Mouse (Mus musculus) limb, embryonic 12.5 days (tissue): Measurements from ENCODE around the gene Nubp1. TPM values are rescaled to one million over a fixed set of nuclear protein-coding genes. Genes with fewer than 3 reads are reported as not detected.

ENCODE experiments used
- ATAC-seq: fragments of 200-750 bp; cut with Nextera tagmentation; 2 replicates; pipeline ENCODE4 v1.8.0; 2017; ENCODE audit warnings: low read depth, moderate TSS enrichment; ENCODE audit not compliant: insufficient number of reproducible peaks, insufficient read depth, low FRiP score, low TSS enrichment
- H3K27ac ChIP-seq: fragments of 300-500 bp; sonication (generic); 2 replicates; pipeline ENCODE4 v1.5.1; 2016; ENCODE audit warnings: mild to moderate bottlenecking, moderate library complexity
- H3K27me3 ChIP-seq: fragments of 300-500 bp; sonication (generic); 2 replicates; pipeline ENCODE4 v1.6.1; 2016; ENCODE audit warnings: mild to moderate bottlenecking, moderate library complexity
- H3K36me3 ChIP-seq: fragments of 300-500 bp; sonication (generic); 2 replicates; pipeline ENCODE4 v1.6.1; 2016; ENCODE audit warnings: mild to moderate bottlenecking, moderate library complexity
- H3K4me1 ChIP-seq: fragments of 300-500 bp; sonication (generic); replicated peaks from 2 replicates; pipeline ENCODE4 v1.6.1; 2016
- H3K4me2 ChIP-seq: fragments of 300-500 bp; sonication (generic); 2 replicates; pipeline ENCODE4 v1.6.1; 2016; ENCODE audit warnings: mild to moderate bottlenecking, moderate library complexity
- H3K4me3 ChIP-seq: fragments of 300-500 bp; sonication (generic); replicated peaks from 2 replicates; pipeline ENCODE4 v1.5.1; 2016; ENCODE audit warnings: mild to moderate bottlenecking
- H3K9ac ChIP-seq: fragments of 300-500 bp; sonication (generic); replicated peaks from 2 replicates; pipeline ENCODE4 v1.6.1; 2016; ENCODE audit warnings: mild to moderate bottlenecking, moderate library complexity
- H3K9me3 ChIP-seq: fragments of 300-500 bp; sonication (generic); 2 replicates; pipeline ENCODE4 v1.6.1; 2016; ENCODE audit warnings: mild to moderate bottlenecking, moderate library complexity
- WGBS: fragments of 180-500 bp; shearing (Covaris S2); methylation state at CpG from one replicate; pipeline ENCODE4 v1.1.7; 2016; 5-methylcytosine and 5-hydroxymethylcytosine counted together
- polyA plus RNA-seq: library from polyadenylated mRNA; unstranded; fragments of >200 nt; fragmentation: Nextera tagmentation; extraction: Ambion mirVana; gene quantifications from 2 replicates; pipeline ENCODE4 v1.2.1, GENCODE M21; 2016

Nubp1 gene
- polyA plus RNA-seq, 1 experiment from 2014 or later, result 82.7 TPM

DNA sequence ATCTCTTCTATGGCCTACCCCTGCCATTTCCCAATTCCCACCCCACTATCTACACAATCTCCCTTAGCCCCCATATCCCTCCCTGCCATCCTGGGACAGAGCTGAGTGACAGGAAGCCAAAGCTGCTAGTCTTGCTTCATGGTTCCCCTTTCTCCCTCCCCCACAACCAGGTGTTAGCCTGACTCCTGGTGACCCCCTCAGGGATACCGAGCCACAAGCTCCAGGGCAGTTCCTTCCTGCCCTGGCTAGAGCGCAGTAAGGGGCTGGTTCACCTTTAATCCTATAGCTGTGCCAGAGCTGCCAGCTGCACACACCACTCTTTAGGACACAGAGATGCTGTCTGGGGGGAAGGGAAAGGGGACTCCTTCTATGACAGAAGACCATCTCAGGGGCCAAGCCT is 36.0 kb downstream of the Nubp1 start:
- Histone ChIP-seq H3K4me2 (peak overlapping the region; percentile 75), H3K4me3 (peak overlapping the region; percentile 56), H3K27ac (peak overlapping the region; percentile 64), H3K27me3 (no peaks in the 10 kb centered on the region), H3K9me3 (no peaks in the 10 kb centered on the region), H3K36me3 (no peaks in the 10 kb centered on the region), H3K9ac (peak overlapping the region; percentile 73), H3K4me1 (peaks cover 18% of the 10 kb centered on the region)
- WGBS, result 40% methylated on average over 2 of the region's 2 CpGs
- 0 out of 2 replicates have a peak, but pooled peaks have one; percentile 22 for ATAC-seq

DNA sequence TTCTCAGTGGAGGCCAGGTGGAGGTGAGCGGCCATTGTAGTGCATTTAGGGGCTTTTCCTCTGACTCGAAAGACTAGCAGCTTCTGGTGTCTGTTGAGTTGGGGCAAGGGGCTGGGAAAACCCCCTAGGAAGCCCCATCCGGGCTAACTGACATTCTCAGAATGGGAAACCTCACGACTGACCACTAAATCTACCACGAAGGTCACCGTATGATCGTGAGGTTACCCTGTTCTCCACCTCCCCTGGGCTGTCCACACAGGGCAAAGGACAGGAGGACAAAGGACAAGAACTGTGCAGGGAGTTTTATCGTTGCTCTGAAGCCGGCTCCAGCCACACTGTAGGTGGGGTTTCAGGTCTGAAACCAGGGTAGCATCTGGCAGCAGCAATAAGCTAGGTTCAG is 37.2 kb downstream of the Nubp1 start:
- H3K4me1 ChIP-seq, result peaks cover 21% of the 10 kb centered on the region
- H3K27me3 ChIP-seq, result no peaks in the 10 kb centered on the region
- 89% methylated on average over 9 of the region's 9 CpGs for WGBS
- no peak overlapping the region for H3K4me3 ChIP-seq
- ATAC-seq, result no peak
- H3K9ac ChIP-seq, result no peak overlapping the region
- H3K4me2 ChIP-seq, result no peak overlapping the region
- no peaks in the 10 kb centered on the region for H3K9me3 ChIP-seq
- H3K27ac ChIP-seq, result no peak overlapping the region
- H3K36me3 ChIP-seq, result no peaks in the 10 kb centered on the region

DNA sequence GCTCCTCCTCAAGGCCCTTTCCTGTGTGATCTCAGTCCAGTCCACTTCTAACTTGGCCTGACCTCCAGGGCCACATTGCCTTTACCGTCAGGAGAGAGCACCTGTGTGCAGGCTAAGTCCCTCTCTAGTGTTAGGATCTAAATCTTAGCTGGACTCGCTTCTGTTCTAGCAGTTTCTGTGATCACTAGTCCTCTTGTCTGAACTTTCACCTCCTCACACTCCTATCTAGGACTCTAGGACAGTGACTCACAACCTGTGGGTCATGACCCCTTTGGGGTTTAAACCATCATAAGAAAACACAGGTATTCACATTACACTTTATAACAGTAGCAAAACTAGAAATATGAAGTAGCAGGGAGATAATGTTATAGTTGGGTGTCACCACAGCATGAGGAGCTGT is 40.2 kb downstream of the Nubp1 start:
- WGBS, result 81% methylated on average over 2 of the region's 2 CpGs
- Histone ChIP-seq H3K4me3 (no peak overlapping the region), H3K36me3 (no peaks in the 10 kb centered on the region), H3K4me1 (peaks cover 25% of the 10 kb centered on the region), H3K27me3 (no peaks in the 10 kb centered on the region), H3K9ac (no peak overlapping the region), H3K27ac (no peak overlapping the region), H3K4me2 (no peak overlapping the region), H3K9me3 (no peaks in the 10 kb centered on the region)
- no peak for ATAC-seq

DNA sequence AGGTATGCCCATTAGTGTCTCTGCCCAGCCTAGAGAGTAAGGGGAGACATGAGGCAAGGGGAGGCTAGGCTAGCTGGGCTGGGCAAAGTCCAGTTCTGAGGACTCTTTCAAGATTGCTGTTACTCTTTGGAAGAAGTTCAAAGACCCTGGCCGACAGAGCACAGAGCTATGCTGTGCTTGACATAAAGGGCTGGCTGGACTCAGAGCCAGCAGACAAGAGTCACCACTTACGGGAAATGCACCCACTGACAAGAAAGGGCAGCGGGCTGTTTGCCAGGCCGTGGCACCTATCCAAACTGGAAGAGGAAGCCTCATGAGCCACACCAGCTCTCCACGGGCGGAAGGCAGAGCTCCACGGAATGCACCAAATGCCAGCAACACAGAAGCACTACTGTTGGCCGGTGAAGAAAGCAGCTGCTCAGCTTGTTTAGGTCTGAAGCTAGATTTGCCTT is 40.7 kb downstream of the Nubp1 start:
- ATAC-seq, result no peak
- WGBS, result 81% methylated on average over 8 of the region's 8 CpGs
- peaks cover 24% of the 10 kb centered on the region for H3K4me1 ChIP-seq
- H3K27ac ChIP-seq, result no peak overlapping the region
- no peaks in the 10 kb centered on the region for H3K9me3 ChIP-seq
- no peaks in the 10 kb centered on the region for H3K36me3 ChIP-seq
- no peaks in the 10 kb centered on the region for H3K27me3 ChIP-seq
- no peak overlapping the region for H3K4me3 ChIP-seq
- no peak overlapping the region for H3K4me2 ChIP-seq
- no peak overlapping the region for H3K9ac ChIP-seq

DNA sequence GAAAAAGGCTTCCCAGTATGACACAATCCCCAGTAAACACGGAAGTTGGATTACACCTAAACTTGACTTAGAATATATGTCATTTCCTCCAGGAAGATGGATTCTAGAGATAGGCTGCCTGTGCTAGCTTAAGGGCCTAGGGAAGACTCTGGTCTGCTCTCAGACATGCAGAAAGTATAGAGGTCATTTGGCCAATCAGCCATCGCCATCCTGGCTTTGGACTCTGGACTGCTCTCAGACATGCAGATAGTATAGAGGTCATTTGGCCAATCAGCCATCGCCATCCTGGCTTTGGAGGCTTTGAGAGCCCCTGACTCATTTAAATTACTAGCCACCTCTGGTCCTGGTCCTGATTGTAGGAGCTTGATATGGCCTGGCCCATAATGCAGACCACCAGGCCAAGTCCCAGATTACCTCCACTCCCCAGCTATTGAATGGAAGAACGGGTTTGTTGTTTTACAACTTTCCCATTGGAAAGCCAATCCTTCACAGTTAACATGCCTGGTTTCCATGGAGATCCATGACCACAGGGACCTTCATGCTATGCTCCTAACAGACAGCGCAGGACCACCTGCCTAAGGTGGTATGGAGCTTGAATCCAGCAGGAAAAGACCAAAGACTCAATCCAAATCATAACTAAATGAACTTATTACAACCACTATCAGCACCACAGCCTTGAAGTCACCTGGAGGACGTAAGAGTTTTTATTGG is 42.3 kb downstream of the Nubp1 start:
- Histone ChIP-seq H3K27ac (peak overlapping the region; percentile 43; the same call in 1 of the 2 replicates), H3K4me3 (no peak overlapping the region), H3K9me3 (no peaks in the 10 kb centered on the region), H3K9ac (no peak overlapping the region), H3K27me3 (no peaks in the 10 kb centered on the region), H3K36me3 (no peaks in the 10 kb centered on the region), H3K4me1 (peaks cover 21% of the 10 kb centered on the region), H3K4me2 (no peak overlapping the region; the same call in 1 of the 2 replicates)
- 39% methylated on average over 6 of the region's 6 CpGs for WGBS
- peak; percentile 63 for ATAC-seq

DNA sequence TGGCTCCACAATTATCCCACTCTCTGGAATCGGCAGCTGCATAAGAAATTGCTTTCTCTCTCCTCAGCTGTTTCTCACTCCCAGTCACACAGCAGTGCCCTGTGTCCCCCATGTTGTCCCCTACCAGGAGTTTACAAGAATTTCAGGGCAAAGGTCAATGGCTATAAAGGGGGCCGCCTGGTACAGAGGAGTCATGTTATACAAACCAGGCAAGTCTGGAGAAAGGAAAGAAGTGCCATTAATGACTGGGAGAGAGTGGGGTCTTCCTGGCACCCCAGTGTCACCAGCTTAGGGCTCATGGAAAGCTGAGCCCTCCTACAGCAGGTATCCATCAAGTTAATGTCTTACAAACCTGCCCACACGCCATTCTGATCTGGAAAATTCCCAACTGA is 42.8 kb downstream of the Nubp1 start:
- no peak overlapping the region; the same call in 1 of the 2 replicates for H3K4me2 ChIP-seq
- H3K27ac ChIP-seq, result peak overlapping the region; percentile 43; the same call in 1 of the 2 replicates
- H3K4me3 ChIP-seq, result no peak overlapping the region
- H3K4me1 ChIP-seq, result peaks cover 21% of the 10 kb centered on the region
- H3K36me3 ChIP-seq, result no peaks in the 10 kb centered on the region
- 2% methylated on average over 3 of the region's 3 CpGs for WGBS
- ATAC-seq, result peak; percentile 82
- no peaks in the 10 kb centered on the region for H3K9me3 ChIP-seq
- H3K9ac ChIP-seq, result no peak overlapping the region
- H3K27me3 ChIP-seq, result no peaks in the 10 kb centered on the region

DNA sequence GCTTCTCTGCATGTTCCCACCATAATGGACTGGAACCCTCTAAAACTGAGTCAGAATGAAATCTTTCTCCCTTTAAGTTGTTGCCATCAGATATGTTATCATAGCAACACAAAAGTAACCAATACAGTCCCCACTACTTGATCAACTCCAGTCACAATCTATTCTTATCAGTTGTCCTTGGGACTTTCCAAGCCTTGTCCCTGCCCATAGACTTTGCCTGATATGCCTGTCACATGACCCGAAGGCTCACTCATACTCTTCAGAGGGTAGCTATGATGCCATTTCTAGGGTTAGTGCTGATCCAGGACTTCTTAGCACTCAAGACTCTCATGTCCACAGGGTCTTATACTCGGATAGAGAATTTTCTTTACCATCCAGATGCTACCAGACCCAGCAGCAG is 48.4 kb downstream of the Nubp1 start:
- 65% methylated on average over 2 of the region's 2 CpGs for WGBS
- H3K27me3 ChIP-seq, result no peaks in the 10 kb centered on the region
- H3K36me3 ChIP-seq, result no peaks in the 10 kb centered on the region

DNA sequence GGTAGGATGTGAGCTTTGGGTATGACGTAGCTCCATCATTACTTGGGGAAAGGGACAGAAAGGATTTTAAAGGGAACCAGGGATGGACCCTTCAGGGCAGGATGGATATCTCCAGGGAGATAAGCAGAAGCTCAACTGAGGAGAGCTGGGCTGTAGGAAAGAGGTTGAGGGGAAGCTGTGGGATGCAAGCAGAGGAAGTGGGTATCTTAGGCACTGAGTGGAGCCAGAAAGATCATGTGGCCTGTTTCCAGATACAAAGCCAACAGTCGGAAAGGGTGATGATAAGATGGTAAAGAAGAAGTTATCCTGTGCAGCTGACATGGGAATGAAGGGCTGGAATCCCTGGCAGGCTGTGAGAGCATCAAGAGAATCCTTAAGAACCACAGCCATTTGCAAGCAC is 49.4 kb downstream of the Nubp1 start:
- ATAC-seq, result no peak
- WGBS, result 81% methylated on average over 2 of the region's 2 CpGs
- H3K27me3 ChIP-seq, result no peaks in the 10 kb centered on the region
- H3K27ac ChIP-seq, result no peak overlapping the region
- H3K9me3 ChIP-seq, result no peaks in the 10 kb centered on the region
- no peak overlapping the region for H3K9ac ChIP-seq
- H3K4me1 ChIP-seq, result peaks cover 8% of the 10 kb centered on the region
- no peak overlapping the region for H3K4me3 ChIP-seq
- H3K4me2 ChIP-seq, result no peak overlapping the region
- no peaks in the 10 kb centered on the region for H3K36me3 ChIP-seq

More for the DNA sequence above, 48.4 kb downstream of the Nubp1 start:
- H3K4me1 ChIP-seq, result peaks cover 10% of the 10 kb centered on the region
- no peaks in the 10 kb centered on the region for H3K9me3 ChIP-seq
- no peak overlapping the region for H3K27ac ChIP-seq
- no peak overlapping the region for H3K4me2 ChIP-seq
- no peak overlapping the region for H3K4me3 ChIP-seq
- ATAC-seq, result no peak
- H3K9ac ChIP-seq, result no peak overlapping the region

DNA sequence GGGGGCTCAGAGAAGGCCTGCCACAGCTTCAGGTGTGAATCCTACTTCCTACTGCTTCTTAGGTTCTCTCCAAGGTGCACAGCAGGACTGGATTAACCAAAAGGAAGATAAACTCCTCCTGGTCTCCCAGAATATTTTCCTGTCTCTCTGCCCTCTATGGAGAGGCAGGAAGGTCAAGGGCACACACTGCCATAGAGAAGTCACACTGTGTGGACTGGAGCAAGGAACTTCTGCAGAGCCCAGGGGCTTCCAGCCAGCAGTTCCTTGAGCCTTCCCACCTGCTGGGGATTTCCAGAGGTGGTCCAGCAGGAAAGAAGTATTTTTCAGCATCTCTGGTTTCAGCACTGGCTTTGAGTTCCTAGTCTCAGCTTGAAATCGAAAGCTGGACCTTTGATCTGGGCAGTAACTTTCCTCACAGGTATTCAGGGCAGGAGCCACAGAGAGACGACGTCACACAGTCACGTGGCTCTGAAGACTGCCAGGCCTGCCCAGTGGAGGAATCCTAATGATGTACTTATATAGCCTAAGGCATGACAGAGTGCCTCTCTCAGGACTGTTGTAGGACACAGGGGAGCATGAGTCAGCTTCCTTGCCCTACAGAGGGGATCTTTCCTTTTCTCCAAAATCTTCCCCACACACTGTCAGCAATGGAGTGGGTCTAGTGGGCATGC is 53.4 kb downstream of the Nubp1 start:
- 10% methylated on average over 4 of the region's 4 CpGs for WGBS
- no peaks in the 10 kb centered on the region for H3K36me3 ChIP-seq
- peak; percentile 56; the same call in 1 of the 2 replicates for ATAC-seq
- H3K4me2 ChIP-seq, result no peak overlapping the region
- no peak overlapping the region for H3K27ac ChIP-seq
- H3K9ac ChIP-seq, result no peak overlapping the region
- no peaks in the 10 kb centered on the region for H3K27me3 ChIP-seq
- no peaks in the 10 kb centered on the region for H3K9me3 ChIP-seq
- H3K4me1 ChIP-seq, result peaks cover 8% of the 10 kb centered on the region
- no peak overlapping the region for H3K4me3 ChIP-seq

DNA sequence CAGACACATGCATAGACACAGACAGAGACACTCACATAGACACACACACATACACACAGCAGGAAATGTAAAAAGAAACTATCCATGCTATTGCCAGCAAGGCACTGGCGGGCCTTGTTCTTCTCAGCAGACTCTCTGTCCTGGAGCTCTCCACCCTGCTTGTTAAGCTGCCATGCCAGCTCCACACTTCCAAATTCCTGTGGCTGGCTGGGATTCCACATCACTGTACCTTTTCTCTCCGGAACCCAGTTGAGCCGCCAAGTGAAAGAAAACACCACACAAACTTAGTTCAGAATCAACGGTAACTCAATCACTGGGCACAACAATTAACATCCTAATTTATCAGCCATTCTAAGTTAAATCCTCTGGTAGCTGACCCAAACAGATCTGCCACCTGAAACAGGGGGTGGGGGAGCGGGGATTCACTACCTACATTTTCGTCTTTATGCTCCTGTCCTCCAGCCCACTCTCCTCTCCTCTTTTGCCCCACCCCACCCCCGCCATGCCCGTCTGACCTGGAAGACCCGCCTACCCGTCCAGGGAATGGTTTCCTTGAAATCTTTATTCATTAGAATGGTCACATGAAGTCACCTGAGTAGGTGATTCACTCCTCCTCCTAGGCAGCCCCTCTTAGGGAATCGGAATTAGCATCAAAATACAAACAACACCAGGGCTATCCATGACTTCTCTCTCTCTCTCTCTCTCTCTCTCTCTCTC is 55.8 kb downstream of the Nubp1 start:
- H3K36me3 ChIP-seq, result no peaks in the 10 kb centered on the region
- H3K4me1 ChIP-seq, result peaks cover 8% of the 10 kb centered on the region
- no peak for ATAC-seq
- WGBS, result 38% methylated on average over 11 of the region's 11 CpGs
- H3K27ac ChIP-seq, result no peak overlapping the region
- H3K9ac ChIP-seq, result no peak overlapping the region
- H3K4me3 ChIP-seq, result no peak overlapping the region
- H3K27me3 ChIP-seq, result no peaks in the 10 kb centered on the region
- no peaks in the 10 kb centered on the region for H3K9me3 ChIP-seq
- no peak overlapping the region for H3K4me2 ChIP-seq

DNA sequence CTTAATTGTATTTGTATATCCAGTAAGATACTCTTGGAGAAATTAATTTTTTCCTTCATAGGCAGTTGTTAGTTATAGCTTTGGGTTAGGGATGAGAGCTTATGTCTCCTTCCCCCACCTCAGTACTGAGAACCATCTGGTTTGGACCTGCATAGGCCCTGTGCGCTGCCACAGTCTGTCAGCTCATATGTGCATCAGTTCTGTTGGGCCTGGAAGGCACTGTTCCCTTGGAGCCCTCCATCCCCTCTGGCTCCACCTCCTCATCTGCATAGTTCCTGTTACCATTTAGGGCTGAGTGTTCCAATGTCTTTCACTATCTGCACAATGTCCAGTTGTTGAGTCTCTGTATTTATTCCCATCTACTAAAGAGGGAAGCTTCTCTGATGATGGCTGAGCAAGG is 56.5 kb downstream of the Nubp1 start:
- no peaks in the 10 kb centered on the region for H3K27me3 ChIP-seq
- ATAC-seq, result no peak
- H3K4me3 ChIP-seq, result no peak overlapping the region
- H3K4me1 ChIP-seq, result peaks cover 8% of the 10 kb centered on the region
- no peaks in the 10 kb centered on the region for H3K36me3 ChIP-seq
- no peaks in the 10 kb centered on the region for H3K9me3 ChIP-seq
- H3K27ac ChIP-seq, result no peak overlapping the region
- no peak overlapping the region for H3K9ac ChIP-seq
- WGBS, result 70% methylated on average over 1 of the region's 1 CpGs
- H3K4me2 ChIP-seq, result no peak overlapping the region
